Mouse (Mus musculus): Measurements from ENCODE around the gene Krt42. TPM values are rescaled to one million over a fixed set of nuclear protein-coding genes. Genes with fewer than 3 reads are reported as not detected.

Krt42 gene
- polyA plus RNA-seq, 1 experiment from 2014 or later, result not detected

DNA sequence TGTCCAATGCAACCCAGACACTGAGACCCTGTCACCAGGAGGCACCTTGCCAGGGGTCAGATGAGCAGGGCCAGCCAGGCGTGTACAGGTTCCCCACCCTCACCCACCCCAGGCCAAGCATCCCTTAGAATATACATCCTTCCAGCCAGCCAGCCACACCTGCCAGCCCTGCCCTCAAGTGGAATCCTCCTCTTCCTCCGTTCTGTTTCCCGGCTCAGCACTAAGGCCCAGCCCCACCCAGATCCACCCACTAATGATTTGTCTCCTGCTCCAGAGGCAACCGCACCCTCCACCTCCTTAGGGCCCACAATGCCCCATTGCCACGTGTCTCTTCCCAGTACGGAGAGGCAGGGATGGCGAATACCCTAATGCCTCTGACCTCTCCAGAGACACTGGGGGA lies 5.0 kb upstream of the Krt42 start:
- no peaks in the 10 kb centered on the region for H3K36me3 ChIP-seq (ENCODE audit: control insufficient read depth, insufficient read depth, low read length)
- no peaks in the 10 kb centered on the region for H3K27me3 ChIP-seq (ENCODE audit: control insufficient read depth, insufficient read depth, low read length)
- 58% methylated on average over 7 of the region's 7 CpGs for WGBS
- H3K9me3 ChIP-seq (ENCODE audit: control insufficient read depth, low read depth, low read length), result no peaks in the 10 kb centered on the region
- no peak overlapping the region for H3K27ac ChIP-seq (ENCODE audit: low read length)
- H3K4me2 ChIP-seq (replicated peaks; ENCODE audit: low read depth, low read length), result no peak overlapping the region
- no peak overlapping the region for H3K4me3 ChIP-seq (ENCODE audit: low read depth, low read length)
- H3K4me1 ChIP-seq (ENCODE audit: control insufficient read depth, insufficient read depth, low read length), result no peaks in the 10 kb centered on the region
- H3K9ac ChIP-seq (replicated peaks; ENCODE audit: low read depth, low read length), result no peak overlapping the region
- ATAC-seq (ENCODE audit: insufficient number of reproducible peaks, insufficient read depth, low FRiP score, low read depth), result no peak

DNA sequence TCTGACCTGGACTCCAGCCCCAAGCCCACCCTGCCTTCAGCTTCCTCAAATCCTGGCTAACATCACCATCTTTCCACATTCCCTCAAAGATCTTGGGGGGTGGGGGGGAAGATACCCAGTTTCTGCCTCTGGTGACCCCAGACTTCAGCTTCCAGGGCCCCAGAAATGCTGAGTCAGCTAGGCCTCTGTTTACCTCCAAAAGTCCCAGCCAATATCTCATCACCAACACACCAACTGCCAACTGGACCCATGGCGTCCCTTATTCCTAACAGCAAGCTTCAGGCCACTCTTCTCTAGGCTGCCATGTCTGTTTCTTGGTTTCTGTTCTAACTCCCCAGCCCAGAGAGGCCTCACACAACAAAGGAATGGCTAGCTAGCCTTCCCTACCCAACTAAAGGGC lies 2.2 kb upstream of the Krt42 start:
- Histone ChIP-seq H3K4me3 (ENCODE audit: low read depth, low read length) (no peak overlapping the region), H3K4me2 (replicated peaks; ENCODE audit: low read depth, low read length) (no peak overlapping the region), H3K27ac (ENCODE audit: low read length) (no peak overlapping the region), H3K27me3 (ENCODE audit: control insufficient read depth, insufficient read depth, low read length) (no peaks in the 10 kb centered on the region), H3K4me1 (ENCODE audit: control insufficient read depth, insufficient read depth, low read length) (no peaks in the 10 kb centered on the region), H3K9ac (replicated peaks; ENCODE audit: low read depth, low read length) (no peak overlapping the region), H3K9me3 (ENCODE audit: control insufficient read depth, low read depth, low read length) (no peaks in the 10 kb centered on the region), H3K36me3 (ENCODE audit: control insufficient read depth, insufficient read depth, low read length) (no peaks in the 10 kb centered on the region)
- no peak for ATAC-seq (ENCODE audit: insufficient number of reproducible peaks, insufficient read depth, low FRiP score, low read depth)
- WGBS, result 84% methylated on average over 1 of the region's 1 CpGs

DNA sequence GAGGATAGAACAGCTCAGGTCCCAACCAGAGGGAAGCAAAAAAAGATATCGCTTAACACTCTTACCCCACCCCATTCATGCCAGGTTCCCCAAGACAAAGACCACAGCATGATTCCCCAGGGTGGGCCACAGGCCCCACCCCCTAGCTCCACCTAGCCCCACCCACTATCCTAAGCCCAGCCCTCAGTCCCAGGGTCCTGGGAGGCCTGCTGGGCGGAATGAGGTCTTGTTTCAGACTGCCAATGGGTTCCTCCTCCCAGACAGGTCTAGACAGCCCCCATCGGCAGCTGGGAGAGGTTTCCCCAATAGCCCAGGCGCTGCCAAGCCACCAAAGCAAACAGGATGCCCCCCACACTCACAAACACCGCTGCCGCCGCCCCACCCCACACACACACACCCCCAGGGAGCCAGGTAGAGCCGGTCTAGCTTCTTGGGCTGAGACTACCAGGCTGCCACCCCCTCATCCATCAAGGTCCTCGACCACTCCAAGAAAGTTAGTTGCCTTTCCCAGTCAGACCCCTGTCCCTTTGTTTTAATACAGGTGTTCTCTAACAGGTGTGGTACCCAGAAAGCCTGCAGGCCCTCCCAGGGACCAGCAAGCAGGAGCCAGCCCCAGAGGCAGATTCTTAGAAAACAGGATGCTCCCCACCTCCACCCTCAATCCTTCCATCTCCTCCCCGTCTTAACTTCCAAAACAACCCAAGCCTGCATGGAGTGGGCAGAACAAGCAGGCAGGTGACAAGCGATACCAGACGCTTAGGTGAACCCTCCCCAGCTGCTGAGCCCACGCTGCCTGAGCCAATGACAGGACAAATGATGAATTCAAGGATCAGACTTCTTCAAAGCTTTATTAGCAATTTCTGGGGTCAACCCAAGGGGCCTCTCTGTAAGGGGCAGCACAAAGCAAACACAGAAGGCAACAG lies 7.4 kb downstream of the Krt42 start:
- Histone ChIP-seq H3K9ac (replicated peaks; ENCODE audit: low read depth, low read length) (no peak overlapping the region), H3K27me3 (ENCODE audit: control insufficient read depth, insufficient read depth, low read length) (no peaks in the 10 kb centered on the region), H3K9me3 (ENCODE audit: control insufficient read depth, low read depth, low read length) (no peaks in the 10 kb centered on the region), H3K4me1 (ENCODE audit: control insufficient read depth, insufficient read depth, low read length) (no peaks in the 10 kb centered on the region), H3K27ac (ENCODE audit: low read length) (peak overlapping the region; percentile 0; the same call in 1 of the 2 replicates), H3K4me2 (replicated peaks; ENCODE audit: low read depth, low read length) (no peak overlapping the region), H3K4me3 (ENCODE audit: low read depth, low read length) (no peak overlapping the region), H3K36me3 (ENCODE audit: control insufficient read depth, insufficient read depth, low read length) (no peaks in the 10 kb centered on the region)
- ATAC-seq (ENCODE audit: insufficient number of reproducible peaks, insufficient read depth, low FRiP score, low read depth), result peak; percentile 71
- WGBS, result 19% methylated on average over 13 of the region's 13 CpGs

DNA sequence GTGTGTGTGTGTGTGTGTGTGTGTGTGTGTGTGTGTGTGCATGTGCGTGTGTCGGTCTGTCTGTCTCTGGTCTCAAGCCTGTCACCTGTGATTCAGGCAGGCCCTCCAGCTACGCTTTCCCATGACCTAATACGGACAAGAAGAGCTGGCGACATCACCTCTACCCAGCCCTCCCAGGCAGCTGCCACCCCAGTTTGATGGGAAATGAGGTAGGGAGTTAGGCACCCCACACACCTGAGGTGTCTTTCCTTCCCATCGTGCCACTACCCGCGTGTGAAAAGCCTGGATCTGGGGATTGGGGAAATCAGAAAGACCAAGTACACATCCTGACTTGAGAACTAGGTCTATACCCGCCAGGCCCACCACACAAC lies 8.5 kb downstream of the Krt42 start:
- Histone ChIP-seq H3K4me1 (ENCODE audit: control insufficient read depth, insufficient read depth, low read length) (no peaks in the 10 kb centered on the region), H3K4me3 (ENCODE audit: low read depth, low read length) (no peak overlapping the region), H3K9ac (replicated peaks; ENCODE audit: low read depth, low read length) (no peak overlapping the region), H3K9me3 (ENCODE audit: control insufficient read depth, low read depth, low read length) (no peaks in the 10 kb centered on the region), H3K27me3 (ENCODE audit: control insufficient read depth, insufficient read depth, low read length) (no peaks in the 10 kb centered on the region), H3K4me2 (replicated peaks; ENCODE audit: low read depth, low read length) (no peak overlapping the region), H3K27ac (ENCODE audit: low read length) (peak overlapping the region; percentile 48; the same call in 1 of the 2 replicates), H3K36me3 (ENCODE audit: control insufficient read depth, insufficient read depth, low read length) (no peaks in the 10 kb centered on the region)
- ATAC-seq (ENCODE audit: insufficient number of reproducible peaks, insufficient read depth, low FRiP score, low read depth), result no peak
- WGBS, result 79% methylated on average over 9 of the region's 9 CpGs

DNA sequence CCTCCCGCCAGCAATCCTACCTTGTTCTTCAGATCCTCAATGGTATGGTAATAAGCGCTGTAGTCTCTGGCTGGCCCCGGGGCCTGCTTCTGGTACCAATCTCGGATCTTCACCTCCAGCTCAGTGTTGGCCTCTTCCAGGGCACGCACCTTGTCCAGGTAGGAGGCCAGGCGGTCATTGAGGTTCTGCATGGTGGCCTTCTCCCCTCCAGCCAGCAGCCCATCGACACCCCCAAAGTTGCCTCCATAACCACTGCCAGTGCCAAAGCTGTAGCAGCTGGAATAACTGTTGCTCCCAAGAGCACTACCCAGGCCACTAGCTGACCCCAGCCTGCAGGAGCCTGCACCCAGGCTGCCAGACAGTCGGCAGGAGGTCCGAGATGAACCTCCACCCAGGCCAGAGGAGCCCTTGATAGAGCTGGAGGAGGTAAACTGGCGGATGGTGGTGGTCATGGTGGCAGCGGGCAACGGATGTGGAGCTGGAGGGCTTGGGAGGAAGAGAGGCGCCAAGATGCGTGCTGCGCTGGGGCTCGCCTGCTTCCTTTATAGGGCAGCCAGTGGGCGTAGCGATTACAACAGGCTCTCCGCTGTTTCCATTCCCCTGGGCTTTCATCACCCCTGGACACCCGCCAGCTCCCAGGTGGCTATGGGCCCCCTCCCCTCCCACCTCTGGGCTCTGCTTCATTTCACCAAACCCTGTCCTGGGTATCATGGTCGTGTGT lies 9.0 kb downstream of the Krt42 start, which contains the start of gene Krt17:
Gene Krt17 (minus strand): TSS at position 516 of the 721 bp plus-strand sequence.
- no peak within 1 kb of the TSS for H3K9ac ChIP-seq (replicated peaks; ENCODE audit: low read depth, low read length)
- no peak within 1 kb of the TSS for H3K4me2 ChIP-seq (replicated peaks; ENCODE audit: low read depth, low read length)
- no peaks in the 10 kb centered on the region for H3K36me3 ChIP-seq (ENCODE audit: control insufficient read depth, insufficient read depth, low read length)
- H3K4me3 ChIP-seq (ENCODE audit: low read depth, low read length), result no peak within 1 kb of the TSS
- WGBS, result 76% methylated on average over 21 of the region's 21 CpGs
- no peaks in the 10 kb centered on the region for H3K4me1 ChIP-seq (ENCODE audit: control insufficient read depth, insufficient read depth, low read length)
- no peak; the same call in 1 of the 2 replicates for ATAC-seq (ENCODE audit: insufficient number of reproducible peaks, insufficient read depth, low FRiP score, low read depth)
- H3K27me3 ChIP-seq (ENCODE audit: control insufficient read depth, insufficient read depth, low read length), result no peaks in the 10 kb centered on the region
- H3K27ac ChIP-seq (ENCODE audit: low read length), result peak within 1 kb of the TSS; percentile 48; the same call in 1 of the 2 replicates
- H3K9me3 ChIP-seq (ENCODE audit: control insufficient read depth, low read depth, low read length), result no peaks in the 10 kb centered on the region

DNA sequence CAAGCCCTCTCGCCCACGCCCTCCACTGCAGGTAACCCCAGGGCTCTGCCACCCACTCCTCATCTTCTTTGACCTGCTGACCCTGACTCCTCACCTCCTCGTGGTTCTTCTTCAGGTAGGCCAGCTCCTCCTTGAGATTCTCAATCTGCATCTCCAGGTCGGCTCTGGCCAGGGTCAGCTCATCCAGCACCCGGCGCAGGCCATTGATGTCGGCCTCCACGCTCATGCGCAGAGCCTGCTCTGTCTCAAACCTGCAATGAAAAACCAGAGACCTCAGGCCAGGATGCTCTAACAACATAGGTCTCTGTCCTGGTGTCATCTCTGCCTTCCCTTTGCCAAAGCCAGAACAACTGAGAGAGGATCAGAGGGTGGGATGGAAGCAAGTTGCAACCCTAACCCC lies 10.6 kb downstream of the Krt42 start:
- Histone ChIP-seq H3K9me3 (ENCODE audit: control insufficient read depth, low read depth, low read length) (no peaks in the 10 kb centered on the region), H3K36me3 (ENCODE audit: control insufficient read depth, insufficient read depth, low read length) (no peaks in the 10 kb centered on the region), H3K4me2 (replicated peaks; ENCODE audit: low read depth, low read length) (no peak overlapping the region), H3K27ac (ENCODE audit: low read length) (no peak overlapping the region), H3K9ac (replicated peaks; ENCODE audit: low read depth, low read length) (no peak overlapping the region), H3K4me1 (ENCODE audit: control insufficient read depth, insufficient read depth, low read length) (no peaks in the 10 kb centered on the region), H3K4me3 (ENCODE audit: low read depth, low read length) (no peak overlapping the region), H3K27me3 (ENCODE audit: control insufficient read depth, insufficient read depth, low read length) (no peaks in the 10 kb centered on the region)
- WGBS, result 88% methylated on average over 9 of the region's 9 CpGs
- ATAC-seq (ENCODE audit: insufficient number of reproducible peaks, insufficient read depth, low FRiP score, low read depth), result no peak

DNA sequence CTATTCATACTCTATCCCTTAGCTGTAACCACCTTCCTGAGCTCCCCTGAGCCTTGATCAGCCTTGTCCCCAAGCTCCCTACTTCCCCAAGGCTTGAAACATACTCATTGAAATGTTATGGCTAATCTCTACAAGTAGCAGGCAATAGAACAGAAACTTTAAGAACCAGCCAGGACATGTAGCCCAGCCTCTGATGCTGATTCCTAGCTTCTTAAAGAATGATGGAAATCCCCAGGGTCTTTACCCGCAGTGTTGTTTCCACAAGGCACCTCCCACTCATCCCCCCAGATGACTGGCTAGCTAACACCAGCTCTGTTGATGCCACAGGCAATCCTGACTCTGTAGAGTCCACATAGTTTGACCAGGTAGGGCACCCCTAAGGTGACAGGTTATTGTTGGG lies 11.7 kb downstream of the Krt42 start:
- ATAC-seq (ENCODE audit: insufficient number of reproducible peaks, insufficient read depth, low FRiP score, low read depth), result no peak

DNA sequence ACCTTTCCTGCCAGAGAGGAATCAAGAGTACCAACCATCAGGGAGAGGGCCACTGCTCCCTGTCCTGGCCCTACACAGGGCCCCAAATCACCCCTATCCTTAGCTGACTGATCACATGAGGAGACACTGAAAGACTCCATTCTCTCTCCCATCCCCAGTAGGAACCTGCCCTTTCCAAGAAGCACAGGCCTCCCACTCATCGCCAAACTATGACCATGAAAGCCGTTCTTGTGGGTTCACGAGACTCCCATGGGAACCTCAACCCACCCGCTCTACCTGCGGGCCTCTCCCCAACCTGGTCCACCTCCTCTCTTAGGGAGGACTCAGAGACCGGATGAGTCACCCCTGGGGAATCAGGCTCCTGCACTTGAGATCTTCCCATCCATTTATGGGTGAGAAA lies 14.2 kb downstream of the Krt42 start:
- H3K27ac ChIP-seq (ENCODE audit: low read length), result no peak overlapping the region
- no peak for ATAC-seq (ENCODE audit: insufficient number of reproducible peaks, insufficient read depth, low FRiP score, low read depth)
- no peak overlapping the region for H3K4me3 ChIP-seq (ENCODE audit: low read depth, low read length)
- H3K9me3 ChIP-seq (ENCODE audit: control insufficient read depth, low read depth, low read length), result no peaks in the 10 kb centered on the region
- H3K4me1 ChIP-seq (ENCODE audit: control insufficient read depth, insufficient read depth, low read length), result no peaks in the 10 kb centered on the region
- 91% methylated on average over 6 of the region's 6 CpGs for WGBS
- no peak overlapping the region for H3K9ac ChIP-seq (replicated peaks; ENCODE audit: low read depth, low read length)
- H3K4me2 ChIP-seq (replicated peaks; ENCODE audit: low read depth, low read length), result no peak overlapping the region
- no peaks in the 10 kb centered on the region for H3K27me3 ChIP-seq (ENCODE audit: control insufficient read depth, insufficient read depth, low read length)
- H3K36me3 ChIP-seq (ENCODE audit: control insufficient read depth, insufficient read depth, low read length), result no peaks in the 10 kb centered on the region

More for the DNA sequence above, 11.7 kb downstream of the Krt42 start:
- Histone ChIP-seq H3K4me3 (ENCODE audit: low read depth, low read length) (no peak overlapping the region), H3K9me3 (ENCODE audit: control insufficient read depth, low read depth, low read length) (no peaks in the 10 kb centered on the region), H3K4me2 (replicated peaks; ENCODE audit: low read depth, low read length) (no peak overlapping the region), H3K4me1 (ENCODE audit: control insufficient read depth, insufficient read depth, low read length) (no peaks in the 10 kb centered on the region), H3K27me3 (ENCODE audit: control insufficient read depth, insufficient read depth, low read length) (no peaks in the 10 kb centered on the region), H3K9ac (replicated peaks; ENCODE audit: low read depth, low read length) (no peak overlapping the region), H3K36me3 (ENCODE audit: control insufficient read depth, insufficient read depth, low read length) (no peaks in the 10 kb centered on the region), H3K27ac (ENCODE audit: low read length) (no peak overlapping the region)
- WGBS, result 74% methylated on average over 1 of the region's 1 CpGs
